Mouse (Mus musculus) adipocyte (in vitro differentiated cells): ENCODE measurements around the gene Fcho1.
"Not testable (repeated sequence)": the region's sequence is repeated elsewhere in the genome, so short reads cannot be mapped to it uniquely, and the experiment has no call there.

Experiments used
- DNase-seq: peaks from one replicate; pipeline ENCODE4 v3.0.0-alpha.2; 2016; ENCODE audit warnings: low spot score

Fcho1 gene

GRCm38 (mm10) chr8:71717096-71717495 is 8.4 kb downstream of the Fcho1 start:
- no peak for DNase-seq

GRCm38 (mm10) chr8:71716561-71717053 is 8.9 kb downstream of the Fcho1 start:
- no peak for DNase-seq

- no peak for DNase-seq
These were observed 10.0 kb downstream of the Fcho1 start for GRCm38 (mm10) chr8:71715531-71715930.

GRCm38 (mm10) chr8:71711574-71711973 is 13.9 kb downstream of the Fcho1 start:
- DNase-seq, result no peak

GRCm38 (mm10) chr8:71709800-71710446 is 15.6 kb downstream of the Fcho1 start:
- DNase-seq, result peak; percentile 58

GRCm38 (mm10) chr8:71709134-71709799 is 16.2 kb downstream of the Fcho1 start:
- no peak for DNase-seq

GRCm38 (mm10) chr8:71707874-71708273 is 17.6 kb downstream of the Fcho1 start:
- peak; percentile 24 for DNase-seq

GRCm38 (mm10) chr8:71703400-71703799 is 22.1 kb downstream of the Fcho1 start:
- not testable (repeated sequence) for DNase-seq

- DNase-seq, result no peak
These were observed 22.6 kb downstream of the Fcho1 start for GRCm38 (mm10) chr8:71702923-71703322.

- no peak for DNase-seq
These were observed 23.5 kb downstream of the Fcho1 start for GRCm38 (mm10) chr8:71702087-71702432.

- DNase-seq, result no peak
These were observed 24.0 kb downstream of the Fcho1 start, which contains the start of gene B3gnt3 for GRCm38 (mm10) chr8:71701414-71702086. Gene B3gnt3 (minus strand): TSS chr8:71701789.

GRCm38 (mm10) chr8:71700493-71701269 is 24.8 kb downstream of the Fcho1 start:
- DNase-seq, result no peak

GRCm38 (mm10) chr8:71695456-71695855 is 30.1 kb downstream of the Fcho1 start:
- DNase-seq, result not testable (repeated sequence)

GRCm38 (mm10) chr8:71693166-71694041 is 32.1 kb downstream of the Fcho1 start:
- DNase-seq, result no peak

GRCm38 (mm10) chr8:71692509-71692908 is 33.0 kb downstream of the Fcho1 start:
- no peak for DNase-seq

- no peak for DNase-seq
These were observed 36.5 kb downstream of the Fcho1 start, which contains the start of gene Insl3 for GRCm38 (mm10) chr8:71689028-71689427. Gene Insl3 (plus strand): TSS chr8:71689214.

GRCm38 (mm10) chr8:71687616-71688015 is 37.9 kb downstream of the Fcho1 start:
- no peak for DNase-seq

- DNase-seq, result no peak
These were observed 39.3 kb downstream of the Fcho1 start for GRCm38 (mm10) chr8:71686143-71686734.

- DNase-seq, result no peak
These were observed 39.9 kb downstream of the Fcho1 start for GRCm38 (mm10) chr8:71685573-71685972.

GRCm38 (mm10) chr8:71684701-71685100 is 40.8 kb downstream of the Fcho1 start:
- DNase-seq, result no peak

GRCm38 (mm10) chr8:71682832-71683231 is 42.7 kb downstream of the Fcho1 start:
- no peak for DNase-seq
